Mouse (Mus musculus): ENCODE data around the gene Fam122c. TPM values are rescaled to one million over a fixed set of nuclear protein-coding genes. Genes with fewer than 3 reads are reported as not detected.

Gene Fam122c
- polyA plus RNA-seq (2015; fragmentation: Nextera tagmentation; extraction: Ambion mirVana), result not detected in 2 replicates

DNA sequence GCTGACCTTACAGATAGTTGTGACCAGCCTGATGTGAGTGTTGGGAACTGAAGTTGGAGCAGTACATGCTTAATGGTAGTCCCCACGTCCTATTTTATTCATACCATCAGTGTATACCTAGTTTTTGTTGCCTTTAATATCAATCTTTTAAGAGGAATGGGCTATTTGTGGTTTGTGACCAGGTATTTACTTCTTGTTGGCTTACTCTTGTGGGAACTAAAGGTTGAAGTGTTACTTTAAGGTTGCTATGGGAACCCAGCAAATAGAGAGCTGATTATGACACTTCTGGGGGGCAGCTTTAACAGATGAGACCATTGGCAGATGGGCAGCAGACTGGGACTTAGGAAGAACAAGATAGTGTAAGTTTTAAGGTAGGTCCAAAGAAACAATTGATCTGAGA, at the start of gene Fam122c:
TSS of gene Fam122c (plus strand) at position 301 of the 400 bp plus-strand sequence.

DNA sequence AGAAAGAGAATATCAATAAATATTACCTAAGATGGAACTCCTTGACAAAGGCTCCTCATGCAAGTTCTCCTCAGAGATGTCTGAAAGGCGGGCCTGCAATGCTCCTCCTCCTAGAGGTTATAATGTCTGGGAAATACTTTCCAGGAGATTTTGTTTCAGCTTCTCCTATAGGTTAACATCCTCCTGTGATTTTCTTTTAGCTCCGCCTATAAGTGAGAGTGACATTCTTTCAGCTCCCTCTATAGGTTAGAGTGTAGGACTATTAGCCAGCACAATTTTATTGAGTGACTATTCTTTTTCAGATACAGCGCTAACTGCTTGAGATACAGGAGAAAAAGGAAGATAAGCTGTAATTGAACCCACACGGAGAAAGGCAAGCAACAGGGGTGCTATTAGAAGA, 33.2 kb upstream of the Fam122c start, which contains the start of gene Plac1:
TSS of gene Plac1 (minus strand) at position 101 of the 400 bp plus-strand sequence.

DNA sequence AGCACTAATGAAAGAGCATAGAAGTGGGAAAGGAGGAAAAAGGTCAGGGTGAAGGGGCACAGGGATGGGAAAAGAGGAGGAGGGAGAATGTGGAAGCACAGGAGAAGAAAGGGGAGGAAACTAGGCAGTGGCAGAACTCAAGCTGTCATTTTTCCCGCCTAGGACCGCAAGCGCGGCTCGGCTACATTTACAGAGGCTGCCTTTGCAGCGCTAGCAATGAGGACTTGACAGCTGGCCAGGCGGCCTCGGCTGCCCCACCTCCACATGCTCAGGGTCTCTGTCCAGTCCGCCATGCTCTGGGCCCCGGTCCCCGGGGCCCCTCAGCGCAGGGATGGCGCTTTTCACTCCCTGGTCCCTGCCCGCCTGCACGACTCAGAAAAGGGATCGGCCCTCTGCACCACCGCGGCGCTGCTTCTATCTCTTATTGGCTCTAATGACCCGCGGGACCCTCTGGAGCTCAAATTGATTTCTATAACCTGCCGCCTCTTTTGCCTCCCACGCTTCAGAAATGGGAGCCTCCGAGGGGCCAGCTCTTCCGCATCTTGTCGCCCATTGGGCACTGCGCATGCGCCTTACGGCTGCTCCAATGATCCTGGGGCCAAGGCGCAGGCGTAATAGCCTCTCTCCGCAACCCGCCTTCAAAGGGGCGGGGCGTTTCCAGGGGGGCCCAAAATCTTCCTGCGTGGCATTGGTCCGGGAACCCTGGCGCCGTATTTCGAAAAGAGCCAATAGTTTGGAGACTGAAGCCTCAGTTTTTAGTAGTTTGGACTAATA, 3.7 kb upstream of the Fam122c start, which contains the start of gene Fam122b:
TSS of gene Fam122b (minus strand) at position 517 of the 774 bp plus-strand sequence.

DNA sequence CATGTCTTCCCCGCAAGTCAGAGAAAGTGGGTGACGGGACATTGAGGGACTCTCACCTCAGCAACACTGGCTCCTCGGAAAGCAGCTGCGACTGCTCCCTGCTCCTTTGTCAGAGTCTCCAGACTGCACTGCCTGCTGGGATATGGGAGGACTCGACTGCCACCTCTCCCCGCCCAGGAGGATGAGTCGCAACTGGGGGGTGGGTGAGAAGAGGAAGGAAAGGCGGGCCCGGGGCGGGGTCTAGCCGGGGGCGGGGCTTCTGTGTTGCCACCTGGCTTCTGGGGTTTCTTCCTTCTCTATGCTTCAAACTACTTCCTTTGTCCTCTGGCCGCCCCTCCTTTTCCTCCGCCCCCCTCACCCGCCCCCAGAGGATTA, 97.1 kb downstream of the Fam122c start, which contains the start of gene Mospd1:
TSS of gene Mospd1 (minus strand) at position 137 of the 375 bp plus-strand sequence.

Other genes starting within 250 kb of the Fam122c start
- gene Plac1, start 33.3 kb upstream of the Fam122c start, polyA plus RNA-seq (2015; fragmentation: Nextera tagmentation; extraction: Ambion mirVana), result 4.6 and 5.7 TPM in 2 replicates
- gene Fam122b, start 3.6 kb upstream of the Fam122c start, polyA plus RNA-seq (2015; fragmentation: Nextera tagmentation; extraction: Ambion mirVana), result 18.3 and 19.8 TPM in 2 replicates
- gene Mospd1, start 97.1 kb downstream of the Fam122c start, polyA plus RNA-seq (2015; fragmentation: Nextera tagmentation; extraction: Ambion mirVana), result 203 and 218 TPM in 2 replicates
- gene Etd, start 161.5 kb downstream of the Fam122c start, polyA plus RNA-seq (2015; fragmentation: Nextera tagmentation; extraction: Ambion mirVana), result not detected in 2 replicates

Measured in skeletal muscle tissue, postnatal 0 days (tissue).